Mouse (Mus musculus) hindbrain, embryonic 10.5 days (tissue): ENCODE data around the gene Ttc3. TPM values are rescaled to one million over a fixed set of nuclear protein-coding genes. Genes with fewer than 3 reads are reported as not detected.
"Not testable (repeated sequence)": the region's sequence is repeated elsewhere in the genome, so short reads cannot be mapped to it uniquely, and the experiment has no call there.

ENCODE experiments used
- DNase-seq: peaks from one replicate; pipeline ENCODE4 v3.0.0-alpha.2; 2017; ENCODE audit warnings: low spot score
- H3K27ac ChIP-seq: fragments of 300-500 bp; sonication (generic); 2 replicates; pipeline ENCODE4 v1.5.1; 2016; ENCODE audit warnings: mild to moderate bottlenecking, moderate library complexity
- H3K27me3 ChIP-seq: fragments of 300-500 bp; sonication (generic); 2 replicates; pipeline ENCODE4 v1.6.1; 2016; ENCODE audit warnings: mild to moderate bottlenecking; ENCODE audit not compliant: poor library complexity, insufficient read depth, severe bottlenecking
- H3K36me3 ChIP-seq: fragments of 300-500 bp; sonication (generic); 2 replicates; pipeline ENCODE4 v1.6.1; 2016; ENCODE audit warnings: mild to moderate bottlenecking, moderate library complexity
- H3K4me1 ChIP-seq: fragments of 300-500 bp; sonication (generic); replicated peaks from 2 replicates; pipeline ENCODE4 v1.6.1; 2016; ENCODE audit warnings: mild to moderate bottlenecking
- H3K4me3 ChIP-seq: fragments of 300-500 bp; sonication (generic); 2 replicates; pipeline ENCODE4 v1.5.1; 2016; ENCODE audit warnings: mild to moderate bottlenecking, moderate library complexity
- H3K9me3 ChIP-seq: fragments of 300-500 bp; sonication (generic); 2 replicates; pipeline ENCODE4 v1.6.1; 2016; ENCODE audit warnings: mild to moderate bottlenecking, moderate library complexity
- WGBS: fragments of 180-500 bp; shearing (Covaris S2); methylation state at CpG from one replicate; pipeline ENCODE4 v1.1.7; 2016; 5-methylcytosine and 5-hydroxymethylcytosine counted together
- polyA plus RNA-seq: library from polyadenylated mRNA; unstranded; fragments of >200 nt; fragmentation: Nextera tagmentation; extraction: Ambion mirVana; gene quantifications from 2 replicates; pipeline ENCODE4 v1.2.1, GENCODE M21; 2016

Gene Ttc3
- polyA plus RNA-seq, 1 experiment from 2014 or later = 335 TPM

- Histone ChIP-seq H3K27me3 (no peaks in the 10 kb centered on the region), H3K27ac (no peak overlapping the region), H3K9me3 (no peaks in the 10 kb centered on the region), H3K4me3 (no peak overlapping the region), H3K4me1 (no peaks in the 10 kb centered on the region), H3K36me3 (peaks cover 100% of the 10 kb centered on the region)
- no peak for DNase-seq
- 94% methylated on average over 3 of the region's 3 CpGs for WGBS
Measured at GRCm38 (mm10) chr16:94464067-94464466, 93.6 kb downstream of the Ttc3 start.

- 95% methylated on average over 4 of the region's 4 CpGs for WGBS
- no peaks in the 10 kb centered on the region for H3K4me1 ChIP-seq
- DNase-seq = no peak
- H3K27ac ChIP-seq = no peak overlapping the region
- peaks cover 100% of the 10 kb centered on the region for H3K36me3 ChIP-seq
- H3K27me3 ChIP-seq = no peaks in the 10 kb centered on the region
- no peaks in the 10 kb centered on the region for H3K9me3 ChIP-seq
- H3K4me3 ChIP-seq = no peak overlapping the region
Measured at GRCm38 (mm10) chr16:94465900-94466299, 95.5 kb downstream of the Ttc3 start.

GRCm38 (mm10) chr16:94466317-94466716 is 95.9 kb downstream of the Ttc3 start:
- H3K36me3 ChIP-seq = peaks cover 100% of the 10 kb centered on the region
- not testable (repeated sequence) for H3K9me3 ChIP-seq, H3K27ac ChIP-seq, H3K4me3 ChIP-seq, DNase-seq, H3K4me1 ChIP-seq, H3K27me3 ChIP-seq
- 96% methylated on average over 7 of the region's 7 CpGs for WGBS

GRCm38 (mm10) chr16:94467337-94468055 is 97.1 kb downstream of the Ttc3 start:
- DNase-seq = no peak
- no peak overlapping the region for H3K4me3 ChIP-seq
- H3K27ac ChIP-seq = no peak overlapping the region
- H3K4me1 ChIP-seq = no peaks in the 10 kb centered on the region
- H3K9me3 ChIP-seq = no peaks in the 10 kb centered on the region
- WGBS = 88% methylated on average over 11 of the region's 11 CpGs
- no peaks in the 10 kb centered on the region for H3K27me3 ChIP-seq
- peaks cover 100% of the 10 kb centered on the region for H3K36me3 ChIP-seq

- WGBS = 94% methylated on average over 2 of the region's 2 CpGs
- DNase-seq = no peak
- H3K9me3 ChIP-seq = no peaks in the 10 kb centered on the region
- H3K27ac ChIP-seq = no peak overlapping the region
- H3K4me3 ChIP-seq = no peak overlapping the region
- H3K36me3 ChIP-seq = peaks cover 100% of the 10 kb centered on the region
- no peaks in the 10 kb centered on the region for H3K27me3 ChIP-seq
- H3K4me1 ChIP-seq = no peaks in the 10 kb centered on the region
Measured at GRCm38 (mm10) chr16:94468391-94468790, 98.0 kb downstream of the Ttc3 start.

GRCm38 (mm10) chr16:94472515-94472951 is 102.1 kb downstream of the Ttc3 start:
- H3K27ac ChIP-seq = no peak overlapping the region
- no peak overlapping the region for H3K4me3 ChIP-seq
- DNase-seq = no peak
- WGBS = 73% methylated on average over 8 of the region's 8 CpGs
- peaks cover 63% of the 10 kb centered on the region for H3K36me3 ChIP-seq
- H3K4me1 ChIP-seq = no peaks in the 10 kb centered on the region
- H3K27me3 ChIP-seq = no peaks in the 10 kb centered on the region
- H3K9me3 ChIP-seq = no peaks in the 10 kb centered on the region

- Histone ChIP-seq H3K27ac (no peak overlapping the region), H3K4me1 (no peaks in the 10 kb centered on the region), H3K36me3 (peaks cover 57% of the 10 kb centered on the region), H3K4me3 (no peak overlapping the region), H3K27me3 (no peaks in the 10 kb centered on the region), H3K9me3 (no peaks in the 10 kb centered on the region)
- no peak for DNase-seq
- WGBS = 88% methylated on average over 11 of the region's 11 CpGs
Measured at GRCm38 (mm10) chr16:94473086-94473822, 102.8 kb downstream of the Ttc3 start.

GRCm38 (mm10) chr16:94484752-94485535 is 114.5 kb downstream of the Ttc3 start:
- WGBS = 80% methylated on average over 11 of the region's 11 CpGs
- H3K36me3 ChIP-seq = no peaks in the 10 kb centered on the region
- no peak for DNase-seq
- no peaks in the 10 kb centered on the region for H3K27me3 ChIP-seq
- no peak overlapping the region for H3K4me3 ChIP-seq
- H3K9me3 ChIP-seq = no peaks in the 10 kb centered on the region
- H3K27ac ChIP-seq = no peak overlapping the region
- no peaks in the 10 kb centered on the region for H3K4me1 ChIP-seq

- 86% methylated on average over 5 of the region's 5 CpGs for WGBS
- Histone ChIP-seq H3K9me3 (no peaks in the 10 kb centered on the region), H3K27ac (no peak overlapping the region), H3K27me3 (no peaks in the 10 kb centered on the region), H3K4me3 (no peak overlapping the region), H3K36me3 (no peaks in the 10 kb centered on the region), H3K4me1 (no peaks in the 10 kb centered on the region)
- DNase-seq = no peak
Measured at GRCm38 (mm10) chr16:94487341-94487740, 116.9 kb downstream of the Ttc3 start.

GRCm38 (mm10) chr16:94489326-94489725 is 118.9 kb downstream of the Ttc3 start:
- no peaks in the 10 kb centered on the region for H3K36me3 ChIP-seq
- H3K9me3 ChIP-seq = no peaks in the 10 kb centered on the region
- DNase-seq = no peak
- H3K4me1 ChIP-seq = no peaks in the 10 kb centered on the region
- H3K27me3 ChIP-seq = no peaks in the 10 kb centered on the region
- no peak overlapping the region for H3K27ac ChIP-seq
- WGBS = 95% methylated on average over 5 of the region's 5 CpGs
- H3K4me3 ChIP-seq = no peak overlapping the region

- not testable (repeated sequence) for DNase-seq, H3K4me3 ChIP-seq, H3K4me1 ChIP-seq, H3K27ac ChIP-seq, H3K27me3 ChIP-seq, H3K9me3 ChIP-seq
- 96% methylated on average over 7 of the region's 7 CpGs for WGBS
- peaks cover 66% of the 10 kb centered on the region for H3K36me3 ChIP-seq
Measured at GRCm38 (mm10) chr16:94497176-94497575, 126.8 kb downstream of the Ttc3 start.

- H3K4me1 ChIP-seq = no peaks in the 10 kb centered on the region
- 94% methylated on average over 5 of the region's 5 CpGs for WGBS
Measured at GRCm38 (mm10) chr16:94497911-94498310, 127.5 kb downstream of the Ttc3 start.

GRCm38 (mm10) chr16:94504192-94504591 is 133.8 kb downstream of the Ttc3 start:
- no peaks in the 10 kb centered on the region for H3K27me3 ChIP-seq
- DNase-seq = no peak
- peaks cover 87% of the 10 kb centered on the region for H3K36me3 ChIP-seq
- no peaks in the 10 kb centered on the region for H3K9me3 ChIP-seq
- H3K27ac ChIP-seq = no peak overlapping the region
- H3K4me1 ChIP-seq = no peaks in the 10 kb centered on the region
- WGBS = 97% methylated on average over 5 of the region's 5 CpGs
- H3K4me3 ChIP-seq = no peak overlapping the region

More at GRCm38 (mm10) chr16:94497911-94498310, 127.5 kb downstream of the Ttc3 start:
- Histone ChIP-seq H3K36me3 (peaks cover 74% of the 10 kb centered on the region), H3K9me3 (no peaks in the 10 kb centered on the region), H3K27ac (no peak overlapping the region), H3K27me3 (no peaks in the 10 kb centered on the region), H3K4me3 (no peak overlapping the region)
- DNase-seq = no peak
